Mouse (Mus musculus): ENCODE measurements around the gene Znhit2.

The Znhit2 gene

DNA sequence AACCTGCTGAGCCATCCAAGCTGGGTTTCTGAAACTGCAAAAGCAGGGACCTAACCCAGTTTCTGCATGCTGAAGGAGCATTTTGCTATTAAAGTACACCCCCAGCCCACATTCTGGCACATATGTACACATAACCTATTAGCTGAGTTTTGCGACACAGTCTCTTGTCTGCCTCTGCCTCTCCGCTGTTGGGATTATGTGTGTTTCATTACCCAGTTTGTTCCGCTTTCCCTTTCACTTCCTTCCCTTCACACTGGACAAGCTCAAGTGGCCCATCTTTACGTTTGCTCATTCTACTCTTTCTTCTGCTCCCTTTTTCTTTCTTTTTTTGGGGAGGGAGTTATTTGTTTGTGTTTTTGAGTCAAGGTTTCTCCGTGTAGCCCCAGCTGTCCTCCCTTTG, 12.9 kb downstream of the Znhit2 start:
- no peak for DNase-seq

DNA sequence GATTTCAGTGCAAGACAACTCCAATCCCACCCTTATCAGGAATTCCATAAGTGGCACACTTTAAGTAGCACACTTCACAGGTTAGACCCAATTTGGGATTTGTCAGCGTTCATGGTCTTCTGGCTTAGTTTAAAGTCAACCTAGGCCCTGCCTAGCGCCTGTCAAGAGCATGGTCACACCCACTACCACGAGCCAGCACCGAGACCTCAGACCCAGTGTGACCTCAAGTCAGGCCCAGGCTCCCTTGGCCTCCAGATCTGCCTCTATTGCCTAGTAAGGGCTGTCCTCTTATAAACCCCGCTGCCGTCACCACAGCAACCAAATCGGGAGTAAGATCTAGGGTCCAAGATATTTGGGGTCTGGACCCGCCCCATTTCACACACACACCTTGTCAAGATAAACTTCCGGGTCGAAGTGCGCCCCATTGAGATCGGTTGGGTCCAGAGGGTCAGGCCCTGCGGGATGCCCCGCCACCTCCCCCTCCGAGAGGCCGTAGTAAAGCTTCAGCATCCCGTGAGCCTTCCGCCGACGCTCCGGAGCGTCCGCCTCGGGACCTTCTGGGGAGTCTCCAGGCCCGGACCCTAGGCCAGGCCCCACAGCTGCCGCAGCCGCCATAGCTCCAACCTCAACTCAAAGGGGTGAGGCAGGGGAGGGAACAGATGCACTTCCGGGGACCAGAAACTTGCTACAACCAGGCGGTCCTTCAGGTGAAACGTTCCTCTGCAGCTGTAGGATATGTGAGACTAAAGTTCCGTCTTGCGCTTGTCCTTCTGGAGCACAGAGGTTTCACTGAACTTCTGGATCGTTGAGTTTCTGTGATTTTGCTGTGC, 15.8 kb downstream of the Znhit2 start, which contains the start of gene Vps51:
TSS of gene Vps51 (minus strand) at position 668 of the 830 bp plus-strand sequence.
- peak; percentile 89 to 92 for DNase-seq

DNA sequence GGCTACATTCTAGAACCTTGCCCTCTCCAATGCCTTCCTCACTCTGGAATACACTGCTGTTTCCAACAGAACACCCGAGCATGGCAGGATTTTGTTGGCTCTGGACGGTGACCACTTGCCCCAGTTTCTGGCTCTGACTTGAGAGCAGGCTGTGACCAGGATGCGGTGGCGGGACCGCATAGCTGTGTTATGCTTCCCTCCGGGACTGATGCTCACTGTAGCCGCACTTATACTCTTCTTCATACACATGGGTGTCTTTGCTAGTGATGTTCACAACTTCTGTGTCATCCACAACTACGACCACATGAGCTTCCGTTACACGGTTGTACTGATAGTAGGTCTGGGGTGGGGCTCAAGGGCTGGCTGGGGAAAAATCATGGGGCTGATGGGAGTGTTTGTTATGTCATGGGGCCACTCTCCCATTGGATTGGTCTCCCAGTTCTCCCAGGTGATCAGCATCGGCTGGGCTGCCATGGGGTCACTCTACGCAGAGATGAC, 19.0 kb downstream of the Znhit2 start, which contains the start of gene Tmem262:
TSS of gene Tmem262 (plus strand) at position 51 of the 498 bp plus-strand sequence.
- DNase-seq: no peak

DNA sequence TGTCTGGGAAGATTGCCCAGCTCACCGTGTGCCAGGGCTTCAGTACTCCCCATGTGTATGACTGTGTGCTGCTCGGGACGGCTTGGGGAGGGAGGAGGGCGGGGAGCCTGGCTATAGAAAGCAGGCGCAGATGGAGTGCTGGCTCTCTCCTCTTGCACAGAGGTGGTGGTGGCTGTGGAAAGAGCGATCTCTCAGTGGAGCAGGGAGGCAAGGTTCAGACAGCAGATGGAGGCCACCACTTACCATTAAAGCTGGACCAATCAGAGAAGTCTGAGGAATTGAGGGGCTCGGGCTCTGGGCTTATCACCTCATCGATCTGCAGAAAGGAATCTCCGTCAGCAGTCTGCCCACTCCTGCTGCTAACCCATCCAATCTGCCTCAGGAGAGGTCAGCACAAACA, 21.2 kb downstream of the Znhit2 start, which contains the start of gene Gm28374:
TSS of gene Gm28374 (minus strand) at position 101 of the 400 bp plus-strand sequence.
- no peak for DNase-seq

DNA sequence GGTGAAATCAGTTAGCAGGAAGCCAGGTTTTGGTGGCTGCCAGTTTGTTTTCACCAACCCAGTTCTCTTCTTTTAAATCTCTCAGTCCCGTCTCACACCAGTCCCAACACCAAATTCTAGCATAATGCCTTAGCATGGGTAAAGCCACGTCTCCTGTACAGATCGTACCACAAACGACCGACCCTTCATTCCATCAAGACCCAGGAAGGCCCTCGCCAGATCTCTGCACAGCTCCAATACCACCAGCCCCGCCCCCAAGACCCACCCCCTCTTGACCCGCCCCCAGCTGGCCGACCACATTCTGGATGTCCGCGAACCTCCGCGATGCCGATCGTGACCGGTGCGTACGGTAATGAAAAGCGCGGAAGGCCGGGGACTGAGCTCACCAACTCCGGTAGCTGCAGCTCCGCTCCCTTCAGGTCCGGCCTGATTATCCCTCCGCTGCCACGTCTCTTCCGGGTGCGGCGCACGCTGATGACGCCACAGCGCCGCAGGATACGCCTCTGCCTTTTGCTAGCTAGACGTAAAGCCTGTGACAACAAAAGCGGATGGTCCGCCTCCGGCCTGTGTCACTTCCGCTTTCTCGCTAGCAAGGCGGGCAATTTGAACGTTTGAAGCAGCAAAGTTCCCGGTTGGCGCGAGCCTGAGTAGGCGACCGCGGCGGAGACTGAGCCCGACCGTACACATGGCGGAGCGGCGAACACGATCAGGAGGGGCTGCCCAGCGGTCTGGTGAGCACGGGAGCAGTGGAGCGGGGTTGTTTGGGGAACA, 23.7 kb downstream of the Znhit2 start, which contains the start of the genes Zfpl1 and Cdca5:
TSS of gene Zfpl1 (minus strand) at position 479 of the 771 bp plus-strand sequence.
TSS of gene Cdca5 (plus strand) at position 506 of the 771 bp plus-strand sequence.
- DNase-seq: peak; percentile 96 to 99

DNA sequence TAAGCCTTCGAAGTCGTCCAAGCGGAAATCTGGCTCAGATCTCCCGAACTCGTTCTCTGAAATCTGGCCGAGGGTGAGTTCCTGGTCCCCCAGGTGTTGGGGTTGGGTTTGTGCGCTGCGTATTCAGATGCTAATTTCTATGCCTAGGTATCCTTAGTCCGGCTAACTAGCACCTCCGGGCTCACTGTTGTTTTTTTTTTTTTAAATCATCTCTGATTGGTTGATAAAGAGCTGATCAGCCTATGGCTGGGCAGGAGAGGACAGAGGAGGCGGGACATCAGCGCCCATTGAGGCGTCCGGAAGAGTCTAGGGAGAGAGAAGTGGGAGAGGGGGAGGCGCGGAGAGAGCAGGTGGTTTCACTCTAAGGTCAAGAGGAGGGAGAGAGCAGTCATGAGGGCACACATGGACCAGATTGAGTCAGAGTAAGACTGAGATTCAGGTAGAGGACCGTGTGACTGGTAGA, 24.5 kb downstream of the Znhit2 start:
- peak; percentile 69 to 74 for DNase-seq

DNA sequence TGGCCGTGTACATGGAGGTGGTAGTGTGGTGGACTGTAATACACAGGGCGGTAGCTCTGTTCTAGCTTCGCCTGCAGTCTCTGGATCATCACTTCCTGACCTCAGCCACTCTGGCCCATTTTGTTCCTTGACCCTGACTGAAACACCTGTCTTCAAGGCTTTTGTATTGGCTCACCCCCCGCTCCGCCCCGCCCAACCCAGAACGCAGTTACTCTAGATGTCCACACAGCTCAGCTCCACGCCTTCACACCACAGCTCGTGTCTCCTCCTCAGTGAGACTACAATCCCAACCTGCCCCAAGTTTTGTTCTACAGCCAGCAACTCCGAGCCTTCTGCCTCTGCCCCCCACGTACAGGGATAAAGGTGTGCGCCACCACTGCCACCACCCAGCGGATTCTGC, 27.8 kb downstream of the Znhit2 start:
- DNase-seq: no peak

DNA sequence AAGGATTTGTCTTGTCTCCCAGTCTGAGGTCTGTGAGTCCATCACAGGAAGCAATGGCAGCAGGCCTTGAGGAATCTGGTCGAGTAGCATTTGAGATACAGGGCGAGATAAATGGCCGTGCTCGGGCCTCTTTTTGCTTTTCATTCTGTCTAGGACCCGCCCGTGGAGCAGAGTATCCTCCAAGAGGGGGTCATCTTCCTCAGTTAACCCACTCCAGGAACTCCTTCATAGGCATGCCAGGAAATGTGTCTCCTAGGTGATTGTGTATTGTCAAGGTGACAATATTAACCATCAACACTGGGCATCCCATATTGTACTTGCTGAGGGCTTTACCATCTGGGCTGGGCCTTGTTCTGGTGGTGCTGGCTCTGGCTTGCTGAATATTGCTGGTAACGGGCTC, 33.1 kb downstream of the Znhit2 start, which contains the start of gene AC131692.1:
TSS of gene AC131692.1 (plus strand) at position 301 of the 400 bp plus-strand sequence.
- DNase-seq: no peak

DNA sequence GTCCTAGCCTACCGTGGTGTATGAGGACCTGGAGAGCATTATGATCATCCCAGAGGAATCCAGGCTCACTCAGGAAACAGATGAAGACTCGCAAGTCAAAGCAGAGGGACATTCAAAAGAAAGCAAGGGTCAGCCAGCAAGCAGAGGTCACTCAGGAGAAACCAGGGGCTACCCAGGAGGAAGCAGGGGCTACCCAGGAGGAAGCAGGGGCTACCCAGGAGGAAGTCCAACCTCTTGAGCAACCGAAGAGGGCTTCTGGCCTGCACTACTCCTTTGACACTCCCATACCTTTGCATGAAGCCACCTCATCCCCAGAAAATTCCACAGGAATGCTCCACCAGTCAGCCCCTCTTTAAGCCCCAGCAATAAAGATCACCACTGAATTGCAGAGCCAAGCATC, 36.9 kb downstream of the Znhit2 start:
- no peak for DNase-seq

DNA sequence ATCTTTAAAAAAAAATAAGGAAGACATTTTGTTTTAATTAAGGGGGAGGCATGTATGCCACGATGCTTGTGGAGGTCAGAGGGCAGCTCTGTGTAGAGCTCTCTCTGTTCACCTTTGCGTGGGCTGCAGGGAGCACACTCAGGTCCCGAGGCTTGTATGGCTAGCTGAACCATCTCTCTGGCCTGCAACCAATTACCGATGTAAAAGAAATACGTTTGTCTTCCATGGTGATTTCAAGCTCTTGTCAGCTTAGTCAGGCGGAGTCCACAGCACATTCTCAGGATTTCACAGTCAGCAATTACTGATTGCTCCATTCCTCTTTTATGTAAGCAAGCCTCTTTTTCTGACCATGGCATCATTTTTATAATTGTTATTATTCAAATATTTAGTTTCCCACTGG, 40.2 kb downstream of the Znhit2 start:
- DNase-seq: no peak

DNA sequence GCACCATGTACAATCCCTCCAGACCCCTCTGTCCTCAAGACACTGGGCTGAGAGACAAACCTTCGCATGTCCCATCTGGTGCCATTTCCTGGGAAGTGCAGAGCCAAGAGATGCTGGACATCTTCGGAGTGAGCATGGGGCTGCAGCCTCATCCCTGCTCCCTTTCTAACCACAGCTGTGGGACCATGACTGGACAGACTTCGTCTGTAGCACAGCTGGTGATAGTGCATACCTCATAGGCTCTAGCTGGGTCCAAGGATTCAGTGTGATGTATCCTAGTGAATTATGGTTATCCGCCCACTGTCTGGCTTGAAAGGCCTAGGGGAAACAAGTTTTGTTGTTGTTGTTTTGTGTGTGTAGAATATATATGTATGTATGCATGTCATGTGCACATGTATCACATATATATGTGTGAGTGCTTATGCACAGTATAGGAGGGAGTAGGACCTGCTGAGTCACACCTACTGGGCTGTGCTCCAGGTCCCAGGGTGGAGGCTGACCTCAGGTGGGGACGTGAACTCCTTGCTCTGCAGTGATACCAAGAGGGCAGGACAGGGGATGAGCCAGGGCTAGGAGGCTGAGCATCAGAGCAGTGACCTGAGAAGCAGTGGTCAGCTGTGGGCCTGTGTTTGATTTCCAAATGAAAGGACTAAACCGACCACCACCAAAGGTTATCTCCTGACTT, 41.3 kb downstream of the Znhit2 start:
- DNase-seq: no peak

DNA sequence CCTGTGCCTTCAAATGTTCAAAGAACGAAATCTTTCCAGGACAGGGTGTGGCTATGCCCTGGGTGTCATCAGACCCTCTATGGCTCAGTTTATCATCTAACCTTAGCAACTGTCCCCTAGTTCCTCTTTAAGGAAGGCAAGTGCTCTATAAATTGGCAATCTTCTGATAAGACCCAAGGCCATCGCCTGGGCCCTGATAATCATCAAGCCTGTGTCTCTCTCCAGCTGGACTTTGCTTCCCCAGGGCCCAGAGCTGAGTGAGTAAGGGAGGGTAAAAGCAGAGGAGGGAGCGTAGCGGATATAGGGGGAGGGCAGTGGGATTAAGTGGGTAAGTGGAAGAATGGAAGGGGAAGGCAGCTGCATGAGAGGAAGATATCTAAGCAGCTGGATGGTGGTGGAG, 43.5 kb downstream of the Znhit2 start:
- DNase-seq: no peak

DNA sequence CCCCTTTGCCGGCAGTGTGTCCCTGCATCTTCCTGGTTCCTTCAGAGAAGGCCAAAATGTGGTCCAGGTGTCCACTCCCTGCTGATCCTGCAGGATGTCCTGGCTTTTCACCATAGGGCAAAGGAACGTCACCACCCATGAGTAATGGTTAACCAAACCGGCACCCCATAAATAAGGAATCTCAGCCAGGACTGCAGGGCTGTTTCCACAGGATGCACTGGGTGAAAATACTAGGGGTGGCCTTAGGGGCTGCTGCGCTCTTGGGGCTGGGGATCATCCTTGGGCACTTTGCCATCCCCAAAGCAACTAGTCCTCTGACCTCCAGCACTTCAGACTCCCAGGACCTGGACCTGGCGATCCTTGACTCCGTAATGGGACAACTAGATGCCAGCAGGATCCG, 44.6 kb downstream of the Znhit2 start, which contains the start of gene Naaladl1:
TSS of gene Naaladl1 (plus strand) at position 197 of the 400 bp plus-strand sequence.
- no peak for DNase-seq
